Mouse (Mus musculus): ENCODE measurements around the gene Ipo5. TPM values are rescaled to one million over a fixed set of nuclear protein-coding genes. Genes with fewer than 3 reads are reported as not detected.

Ipo5 gene
- polyA plus RNA-seq (2012; rRNA removed; ENCODE audit: low replicate concordance): 12.9 and 30.6 TPM in 2 replicates

GRCm38 (mm10) chr14:120910733-120911324 lies at the start of gene Ipo5:
Ipo5 (plus strand) TSS chr14:120911224.

Other genes with a start within 250 kb of the Ipo5 start
- gene Farp1, start 124.0 kb downstream of the Ipo5 start, polyA plus RNA-seq (2012; rRNA removed; ENCODE audit: low replicate concordance): 17.1 and 17.7 TPM in 2 replicates